Mouse (Mus musculus) C2C12 (cell line): Measurements from ENCODE around the gene Mpv17.

Source experiments
- CEBPB ChIP-seq: IDR thresholded peaks from one replicate; pipeline ENCODE4 v1.6.1; 2011; ENCODE audit warnings: low read depth, mild to moderate bottlenecking, control low read depth, moderate library complexity
- CTCF ChIP-seq: IDR thresholded peaks from one replicate; pipeline ENCODE4 v1.5.1; 2011; ENCODE audit not compliant: control insufficient read depth, insufficient read depth, insufficient read length
- FOSL1 ChIP-seq: IDR thresholded peaks from one replicate; pipeline ENCODE4 v1.8.0; 2011; ENCODE audit warnings: mild to moderate bottlenecking, low read length; ENCODE audit not compliant: poor library complexity, insufficient read depth, severe bottlenecking
- MYOG ChIP-seq: IDR thresholded peaks from one replicate; pipeline ENCODE4 v1.6.1; 2011; ENCODE audit not compliant: control insufficient read depth, insufficient read length; ENCODE audit errors: extremely low read depth

DNA sequence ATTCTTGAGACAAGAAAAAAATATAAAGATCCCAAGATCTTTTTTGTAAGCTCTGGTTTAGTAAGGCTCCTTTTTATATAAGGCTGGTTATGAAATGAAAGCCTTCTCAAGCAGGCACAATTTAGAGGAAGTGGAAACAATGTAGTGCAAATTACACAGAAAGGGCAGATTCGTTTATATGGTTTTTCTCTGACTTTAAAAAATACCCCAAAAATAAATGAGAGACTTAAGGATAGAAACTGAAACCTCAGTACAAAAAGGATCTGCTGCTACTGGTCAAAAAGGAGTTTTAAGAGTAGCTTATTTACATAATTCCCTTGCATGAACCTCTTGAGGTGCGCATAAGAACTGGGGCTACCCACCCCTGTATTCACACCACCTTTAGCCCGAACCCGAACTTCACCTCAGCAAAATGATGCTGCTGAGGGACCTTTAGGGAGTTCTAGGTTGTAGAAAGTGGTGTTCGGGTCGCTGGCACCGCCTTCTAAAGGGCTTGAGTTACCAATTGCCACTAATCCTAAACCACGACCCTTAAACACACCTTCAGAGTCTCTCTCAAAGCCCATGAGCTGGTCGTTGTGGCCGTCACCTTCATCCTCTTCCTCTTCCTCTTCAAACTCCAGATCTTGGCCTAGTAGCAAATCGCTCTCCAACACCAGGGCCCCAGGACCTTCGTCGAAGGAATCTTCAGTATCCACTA is 47.1 kb upstream of the Mpv17 start:
- TF ChIP-seq CTCF, result no peak
- TF ChIP-seq MYOG, result no peak
- no peak for TF ChIP-seq FOSL1
- TF ChIP-seq CEBPB, result no peak
